Mouse (Mus musculus): ENCODE measurements around the gene Sectm1a.

DNA sequence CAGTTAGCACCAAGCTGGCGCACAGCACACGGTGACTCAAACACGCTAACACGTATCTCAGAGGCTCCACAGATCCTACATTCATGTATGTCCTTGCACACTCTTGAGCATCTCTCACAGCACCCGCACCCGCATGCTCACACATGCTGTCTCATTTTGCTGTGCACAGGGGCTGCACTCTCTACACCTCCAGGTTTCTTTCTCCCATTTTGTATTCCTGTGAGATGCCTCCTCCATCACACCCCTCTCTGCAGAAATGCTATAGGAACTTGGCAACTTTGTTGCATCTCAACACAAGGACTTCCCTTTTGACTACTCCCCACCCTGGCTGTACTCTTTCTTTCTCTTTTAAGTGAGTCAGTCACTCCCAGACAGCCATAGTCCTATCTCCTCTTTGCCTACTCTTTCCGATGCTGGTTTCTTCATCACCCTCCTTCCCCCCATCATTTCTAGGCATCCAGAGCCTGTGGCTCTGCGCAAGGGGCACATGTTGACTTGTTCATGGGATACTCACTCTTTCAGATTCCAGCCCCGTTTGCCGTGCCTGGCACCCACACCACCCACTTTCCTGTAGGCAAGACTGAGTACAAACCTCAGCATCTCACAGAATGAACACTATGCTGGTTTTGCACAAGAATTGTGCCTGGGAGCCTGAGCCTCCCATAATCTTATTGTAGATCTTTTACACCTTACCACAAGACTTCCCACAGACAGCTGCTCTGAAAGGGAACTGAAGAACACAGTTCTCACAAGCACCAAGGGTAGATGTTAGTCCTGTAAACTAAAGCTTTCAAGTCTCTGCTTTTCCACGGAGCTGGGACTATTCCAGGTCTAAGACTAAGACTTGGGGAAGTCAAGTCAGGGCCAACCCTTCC is 42.4 kb downstream of the Sectm1a start:
- no peak for TF ChIP-seq HCFC1 (IDR thresholded peaks at IDR 0.05; ENCODE audit: borderline replicate concordance, insufficient read depth, low read length)
- TF ChIP-seq CHD2 (IDR thresholded peaks at IDR 0.05; ENCODE audit: low read depth, low read length), result no peak
- TF ChIP-seq ZC3H11A (IDR thresholded peaks at IDR 0.05; ENCODE audit: borderline replicate concordance, low read depth, low read length), result no peak
- TF ChIP-seq ZNF384 (IDR thresholded peaks at IDR 0.05; ENCODE audit: low read depth, low read length), result no peak
- TF ChIP-seq MAFK (IDR thresholded peaks at IDR 0.05; ENCODE audit: insufficient read depth, low read depth, low read length), result no peak
